17 mouse cellular contexts compared by ENCODE assay signal in the genomic region with DNA sequence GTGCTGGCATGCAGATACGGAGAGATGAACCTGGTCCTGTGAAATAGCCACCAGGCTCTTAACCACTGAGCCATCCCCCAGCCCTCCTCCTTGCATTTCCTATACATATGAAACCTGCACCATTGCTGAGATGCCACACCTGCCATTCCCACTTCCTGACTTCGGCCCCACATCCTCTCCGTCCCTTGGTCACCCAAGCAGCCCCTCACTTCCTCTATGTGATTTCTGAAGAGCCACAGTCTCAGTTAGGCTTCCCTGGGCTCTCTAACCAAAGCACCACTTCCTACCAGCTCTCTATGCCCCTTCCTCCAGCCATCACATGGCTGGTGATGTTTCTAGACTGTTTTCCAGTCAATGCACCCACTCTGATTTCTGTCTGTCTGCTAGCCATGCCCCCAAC.
"Had no signal": no experiment of that assay in that cellular context is flagged by ENCODE, and none has a peak within 500 bp of the region (broad histone marks: within the 10 kb centered on the region; RNA-seq: fewer than 3 reads in every experiment).

No protein-coding gene starts in this region.

- DNase-seq: kidney, adult 9 months; kidney, postnatal 14 days; kidney, postnatal 4 days; layer of hippocampus, adult 9-11 months; liver, postnatal 0 days; lung, postnatal 10 days; lung, postnatal 36 days; right cerebral cortex, adult 18-20 months; thymus, postnatal 25 days had no signal

- H3K36me3 ChIP-seq: limb, embryonic 12.5 days; limb, embryonic 15.5 days; lung, embryonic 15.5 days; midbrain, embryonic 12.5 days; midbrain, embryonic 15.5 days; neural tube, embryonic 12.5 days; neural tube, embryonic 15.5 days had no signal

- ATAC-seq: intestine, postnatal 0 days; liver, postnatal 0 days; midbrain, embryonic 15.5 days had no signal

- H3K27me3 ChIP-seq: limb, embryonic 12.5 days; limb, embryonic 15.5 days; lung, embryonic 15.5 days; midbrain, embryonic 15.5 days; neural tube, embryonic 12.5 days; neural tube, embryonic 15.5 days had no signal
